Mouse (Mus musculus): ENCODE results near the gene Ccdc60. TPM values are rescaled to one million over a fixed set of nuclear protein-coding genes. Genes with fewer than 3 reads are reported as not detected.

Ccdc60 gene
- polyA plus RNA-seq, 1 experiment from 2014 or later = 2.2 TPM

DNA sequence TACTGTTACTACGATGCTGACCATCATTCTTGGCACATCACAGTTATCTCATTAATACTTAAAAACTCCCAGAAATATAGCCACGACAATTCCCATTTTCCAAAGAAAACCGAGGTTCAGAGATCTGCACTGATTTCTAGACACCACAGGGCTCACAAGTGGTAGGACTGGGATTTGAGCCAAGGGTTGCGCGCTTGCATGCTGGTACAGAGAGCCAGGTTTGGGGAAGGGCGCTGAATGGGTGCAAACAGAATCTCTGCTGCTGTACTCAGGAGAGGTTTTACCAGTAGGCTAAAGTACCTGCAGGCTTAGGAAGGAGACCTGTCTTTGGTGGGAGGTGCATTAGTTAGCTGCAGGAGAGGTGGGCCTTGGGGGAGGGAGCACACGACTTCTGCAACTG lies 207.2 kb downstream of the Ccdc60 start:
- Histone ChIP-seq H3K4me3 (ENCODE audit: low read length) (no peak overlapping the region), H3K9me3 (ENCODE audit: control insufficient read depth, low read length) (no peaks in the 10 kb centered on the region), H3K27ac (ENCODE audit: low read depth, low read length) (no peak overlapping the region), H3K36me3 (ENCODE audit: control insufficient read depth, insufficient read depth, low read length) (no peaks in the 10 kb centered on the region), H3K9ac (ENCODE audit: low read depth, low read length) (no peak overlapping the region), H3K4me2 (ENCODE audit: low read length) (no peak overlapping the region), H3K4me1 (ENCODE audit: control insufficient read depth, insufficient read depth, low read depth, low read length) (peaks cover 3% of the 10 kb centered on the region; the same call in 1 of the 2 replicates), H3K27me3 (replicated peaks; ENCODE audit: control insufficient read depth, insufficient read depth, low read length) (peaks cover 13% of the 10 kb centered on the region)
- ATAC-seq = no peak
- 78% methylated on average over 7 of the region's 7 CpGs for WGBS

DNA sequence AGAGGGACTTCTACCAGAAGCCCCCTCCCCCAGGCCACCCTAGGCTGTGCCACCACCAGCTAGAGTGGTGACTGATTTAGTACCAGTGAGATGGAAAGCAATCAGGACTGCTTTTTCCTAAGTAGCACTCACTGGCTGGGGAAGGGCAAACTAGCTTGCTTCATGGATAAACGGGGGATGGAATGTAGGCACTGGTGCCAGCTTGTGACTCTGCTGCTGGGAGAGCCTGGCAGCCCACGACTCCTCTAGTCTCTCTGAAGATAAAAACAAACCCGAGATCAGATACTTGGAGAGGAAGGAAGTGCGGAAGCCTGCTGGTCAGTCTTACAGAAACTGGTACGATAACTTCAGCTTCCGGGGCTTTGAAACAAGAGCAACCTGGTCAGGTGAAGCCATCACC lies 208.0 kb downstream of the Ccdc60 start:
- no peak overlapping the region for H3K27ac ChIP-seq (ENCODE audit: low read depth, low read length)
- H3K4me3 ChIP-seq (ENCODE audit: low read length) = no peak overlapping the region
- H3K36me3 ChIP-seq (ENCODE audit: control insufficient read depth, insufficient read depth, low read length) = no peaks in the 10 kb centered on the region
- peaks cover 13% of the 10 kb centered on the region for H3K27me3 ChIP-seq (replicated peaks; ENCODE audit: control insufficient read depth, insufficient read depth, low read length)
- H3K9ac ChIP-seq (ENCODE audit: low read depth, low read length) = no peak overlapping the region
- no peak overlapping the region for H3K4me2 ChIP-seq (ENCODE audit: low read length)
- WGBS = 61% methylated on average over 6 of the region's 6 CpGs
- H3K4me1 ChIP-seq (ENCODE audit: control insufficient read depth, insufficient read depth, low read depth, low read length) = peaks cover 3% of the 10 kb centered on the region; the same call in 1 of the 2 replicates
- H3K9me3 ChIP-seq (ENCODE audit: control insufficient read depth, low read length) = no peaks in the 10 kb centered on the region
- ATAC-seq = no peak

Other genes starting within 250 kb of the Ccdc60 start
- gene Tmem233, start 205.7 kb downstream of the Ccdc60 start, polyA plus RNA-seq (2015; fragmentation: Nextera tagmentation; extraction: Ambion mirVana) = not detected in 2 replicates
- gene Hspb8, start 133.9 kb upstream of the Ccdc60 start, polyA plus RNA-seq (2015; fragmentation: Nextera tagmentation; extraction: Ambion mirVana) = 8.9 and 9.4 TPM in 2 replicates

All from hindbrain, embryonic 16.5 days (tissue).